Mouse (Mus musculus): ENCODE data around the gene Rftn1. TPM values are rescaled to one million over a fixed set of nuclear protein-coding genes. Genes with fewer than 3 reads are reported as not detected.

The Rftn1 gene
- total and polyA plus RNA-seq, 3 experiments: 52.5 to 80.6 (median 60.5) TPM

DNA sequence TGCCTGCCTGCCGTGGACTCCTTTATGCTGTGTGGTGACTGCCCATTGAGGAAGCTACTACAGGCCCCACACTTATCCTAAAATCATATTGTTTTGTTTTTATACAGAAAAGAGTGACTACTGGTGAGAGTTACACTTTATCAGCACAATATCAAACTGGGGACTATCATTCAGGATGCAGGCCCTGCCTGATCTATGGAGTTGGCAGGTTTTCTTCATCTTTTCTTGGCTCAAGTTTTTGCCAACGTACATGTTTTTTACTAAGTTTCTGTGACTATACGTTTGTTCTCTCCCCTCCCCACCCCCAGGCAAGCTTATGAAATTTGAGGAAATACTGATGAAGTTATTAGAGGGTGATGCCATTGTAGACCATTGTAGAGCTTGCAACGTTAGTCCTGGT lies 27.5 kb upstream of the Rftn1 start:
- Histone ChIP-seq H3K4me2 (ENCODE audit: insufficient read depth, low read depth, poor library complexity, severe bottlenecking) (no peak overlapping the region), H3K79me2 (replicated peaks; ENCODE audit: control insufficient read depth, extremely low read depth, insufficient read depth, poor library complexity, severe bottlenecking) (no peaks in the 10 kb centered on the region), H3K4me3 (replicated peaks in 1 of 3; ENCODE audit: low read depth in 2 of 3, low read length in 2 of 3, poor library complexity in 1 of 3) (no peak overlapping the region), H3K27ac (ENCODE audit: insufficient read depth, low read depth) (no peak overlapping the region), H3K27me3 (replicated peaks) (no peaks in the 10 kb centered on the region), H3K36me3 (replicated peaks in 1 of 2; ENCODE audit: control insufficient read depth in 1 of 2, insufficient read depth in 1 of 2, low read length in 1 of 2) (no peaks in the 10 kb centered on the region), H3K9me3 (replicated peaks; ENCODE audit: low read length) (no peaks in the 10 kb centered on the region), H3K9ac (ENCODE audit: insufficient read depth, low read depth) (no peak overlapping the region), H3K4me1 (ENCODE audit: control insufficient read depth in 1 of 2, insufficient read depth in 2 of 2) (peaks cover 3 to 8% of the 10 kb centered on the region in 2 experiments; a peak in 3 of 4 replicates)
- no peak for DNase-seq (ENCODE audit: extremely low read depth)
- TF ChIP-seq MAX (IDR thresholded peaks at IDR 0.05; ENCODE audit: low read length) (no peak), CTCF (conservative IDR thresholded peaks at IDR 0.05 in 1 of 2, IDR thresholded peaks at IDR 0.05 in 1 of 2; ENCODE audit: low read depth in 2 of 2, low read length in 2 of 2) (no peak), BHLHE40 (IDR thresholded peaks at IDR 0.05; ENCODE audit: low read depth, low read length) (no peak), IRF4 (IDR thresholded peaks at IDR 0.05; ENCODE audit: low read depth, low read length) (no peak), GABPA (IDR thresholded peaks at IDR 0.05; ENCODE audit: insufficient replicate concordance, low read depth, low read length) (no peak), JUN (IDR thresholded peaks at IDR 0.05; ENCODE audit: insufficient read depth, low read depth, low read length) (no peak), POLR2A (IDR thresholded peaks at IDR 0.05; ENCODE audit: low read depth, low read length) (no peak), POLR2AphosphoS2 (IDR thresholded peaks at IDR 0.05; ENCODE audit: low read depth, low read length) (no peak), ZMIZ1 (IDR thresholded peaks at IDR 0.05; ENCODE audit: low read depth, low read length) (no peak), USF2 (conservative IDR thresholded peaks at IDR 0.05; ENCODE audit: low read depth, low read length) (no peak), MXI1 (IDR thresholded peaks at IDR 0.05; ENCODE audit: low read depth, low read length) (no peak), ETS1 (conservative IDR thresholded peaks at IDR 0.05; ENCODE audit: low read depth, low read length) (no peak), MAFK (IDR thresholded peaks at IDR 0.05; ENCODE audit: insufficient replicate concordance, low read length) (no peak), MYC (IDR thresholded peaks at IDR 0.05; ENCODE audit: low read depth, low read length) (no peak), USF1 (IDR thresholded peaks at IDR 0.05; ENCODE audit: low read depth, low read length) (no peak), RAD21 (IDR thresholded peaks at IDR 0.05; ENCODE audit: low read depth, low read length) (no peak), ZKSCAN1 (IDR thresholded peaks at IDR 0.05; ENCODE audit: borderline replicate concordance, low read depth, low read length) (no peak), CHD1 (IDR thresholded peaks at IDR 0.05; ENCODE audit: low read depth, low read length) (no peak)
- in situ Hi-C loops (cut with MboI; ENCODE audit: low pct_ligation_motif_present, low pct_unique_long_range_greater_than_20kb, low sequenced_read_pairs) (no loop called here), dilution Hi-C loops (cut with MboI; ENCODE audit: extremely low pct_ligation_motif_present, extremely low pct_unique_long_range_greater_than_20kb, low sequenced_read_pairs) (no loop called here)

DNA sequence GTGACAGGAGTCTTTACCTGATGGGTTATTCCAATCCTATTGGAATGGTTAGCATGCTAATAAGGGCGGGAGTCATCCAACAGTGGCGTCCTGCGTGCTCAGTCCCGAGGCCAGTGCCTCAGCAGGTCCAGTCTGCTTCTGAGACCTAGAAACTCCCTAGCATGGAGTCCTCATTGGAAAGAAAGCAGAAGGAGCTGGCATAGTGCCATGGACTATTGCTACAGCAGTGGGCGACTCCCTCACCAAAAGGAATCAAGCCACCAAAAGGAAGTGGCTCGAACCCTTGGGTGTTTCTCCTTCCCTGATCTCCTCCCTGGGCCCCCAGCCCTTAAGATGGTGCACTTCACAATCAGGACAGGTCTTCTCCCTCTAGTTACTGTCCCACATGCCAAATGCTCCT lies 24.6 kb upstream of the Rftn1 start:
- in situ Hi-C loops (cut with MboI; ENCODE audit: low pct_ligation_motif_present, low pct_unique_long_range_greater_than_20kb, low sequenced_read_pairs) (no loop called here), dilution Hi-C loops (cut with MboI; ENCODE audit: extremely low pct_ligation_motif_present, extremely low pct_unique_long_range_greater_than_20kb, low sequenced_read_pairs) (no loop called here)
- Histone ChIP-seq H3K9ac (ENCODE audit: insufficient read depth, low read depth) (no peak overlapping the region), H3K4me2 (ENCODE audit: insufficient read depth, low read depth, poor library complexity, severe bottlenecking) (no peak overlapping the region), H3K4me1 (ENCODE audit: control insufficient read depth in 1 of 2, insufficient read depth in 2 of 2) (peaks cover 10 to 26% of the 10 kb centered on the region in 2 experiments; a peak in 3 of 4 replicates), H3K27ac (ENCODE audit: insufficient read depth, low read depth) (no peak overlapping the region), H3K9me3 (replicated peaks; ENCODE audit: low read length) (no peaks in the 10 kb centered on the region), H3K36me3 (replicated peaks in 1 of 2; ENCODE audit: control insufficient read depth in 1 of 2, insufficient read depth in 1 of 2, low read length in 1 of 2) (peaks cover 0 to 2% of the 10 kb centered on the region in 2 experiments), H3K27me3 (replicated peaks) (no peaks in the 10 kb centered on the region), H3K4me3 (replicated peaks in 1 of 3; ENCODE audit: low read depth in 2 of 3, low read length in 2 of 3, poor library complexity in 1 of 3) (no peak overlapping the region), H3K79me2 (replicated peaks; ENCODE audit: control insufficient read depth, extremely low read depth, insufficient read depth, poor library complexity, severe bottlenecking) (peaks cover 4% of the 10 kb centered on the region)
- TF ChIP-seq MAX (IDR thresholded peaks at IDR 0.05; ENCODE audit: low read length): no peak
- TF ChIP-seq SIN3A (IDR thresholded peaks at IDR 0.05; ENCODE audit: low read length): no peak
- no peak for TF ChIP-seq MEF2A (IDR thresholded peaks at IDR 0.05; ENCODE audit: borderline replicate concordance, low read depth, low read length)
- no peak for TF ChIP-seq UBTF (IDR thresholded peaks at IDR 0.05; ENCODE audit: low read depth, low read length)
- no peak for TF ChIP-seq CHD2 (IDR thresholded peaks at IDR 0.05; ENCODE audit: low read length)
- no peak for TF ChIP-seq POLR2A (IDR thresholded peaks at IDR 0.05; ENCODE audit: low read depth, low read length)
- no peak for TF ChIP-seq CTCF (conservative IDR thresholded peaks at IDR 0.05 in 1 of 2, IDR thresholded peaks at IDR 0.05 in 1 of 2; ENCODE audit: low read depth in 2 of 2, low read length in 2 of 2)
- no peak for TF ChIP-seq JUN (IDR thresholded peaks at IDR 0.05; ENCODE audit: insufficient read depth, low read depth, low read length)
- no peak for TF ChIP-seq POLR2AphosphoS2 (IDR thresholded peaks at IDR 0.05; ENCODE audit: low read depth, low read length)
- no peak for TF ChIP-seq TBP (conservative IDR thresholded peaks at IDR 0.05; ENCODE audit: low read depth, low read length)
- TF ChIP-seq ETS1 (conservative IDR thresholded peaks at IDR 0.05; ENCODE audit: low read depth, low read length): no peak
- TF ChIP-seq ZC3H11A (IDR thresholded peaks at IDR 0.05; ENCODE audit: low read depth, low read length): no peak
- TF ChIP-seq HCFC1 (IDR thresholded peaks at IDR 0.05; ENCODE audit: low read depth, low read length): no peak
- TF ChIP-seq CHD1 (IDR thresholded peaks at IDR 0.05; ENCODE audit: low read depth, low read length): no peak
- TF ChIP-seq RCOR1 (conservative IDR thresholded peaks at IDR 0.05; ENCODE audit: low read depth, low read length): no peak
- DNase-seq (ENCODE audit: extremely low read depth): no peak
